Mouse (Mus musculus) embryonic fibroblast, embryonic 13.5 days (primary cell): ENCODE results near the gene Eipr1.

Experiments
- CTCF ChIP-seq: IDR thresholded peaks from 2 replicates; pipeline ENCODE4 v1.5.1; 2011; ENCODE audit warnings: mild to moderate bottlenecking, control low read depth, low read length, moderate library complexity, borderline replicate concordance; ENCODE audit not compliant: insufficient read depth
- POLR2A ChIP-seq: IDR thresholded peaks from 2 replicates; pipeline ENCODE4 v1.6.1; 2011; ENCODE audit warnings: low read depth, mild to moderate bottlenecking, control low read depth, low read length, moderate library complexity

DNA sequence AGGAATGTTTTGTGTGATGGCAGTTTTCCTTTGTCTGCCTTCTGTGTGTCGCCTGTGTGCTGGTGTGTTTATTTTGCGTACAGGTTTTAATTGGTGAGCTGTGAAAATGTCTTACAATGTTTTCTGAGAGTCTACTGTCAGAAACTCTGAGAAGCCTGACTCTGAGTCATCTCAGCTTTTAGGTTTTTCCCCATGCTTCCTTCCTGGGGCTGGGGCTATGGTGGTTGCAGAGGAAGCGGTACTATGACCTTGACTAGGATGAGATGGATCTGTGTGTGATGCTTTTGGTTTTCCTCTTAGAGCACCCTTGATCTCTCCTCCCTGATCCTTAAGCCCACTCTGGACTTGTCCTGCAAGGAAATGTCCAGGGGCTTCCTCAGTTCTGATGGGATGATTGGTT, 84.1 kb downstream of the Eipr1 start:
- TF ChIP-seq CTCF (no peak), POLR2A (no peak)
